Mouse (Mus musculus) CH12.LX (cell line): ENCODE data around the gene Plcb1. TPM values are rescaled to one million over a fixed set of nuclear protein-coding genes. Genes with fewer than 3 reads are reported as not detected.

Source experiments
- DNase-seq: peaks from one replicate; pipeline ENCODE4 v3.0.0-alpha.2; 2013; ENCODE audit errors: extremely low read depth
- H3K27ac ChIP-seq: 2 replicates; pipeline ENCODE4 v1.5.1; 2012; ENCODE audit warnings: low read depth, mild to moderate bottlenecking, control low read depth, moderate library complexity; ENCODE audit not compliant: insufficient read depth
- H3K27me3 ChIP-seq: replicated peaks from 2 replicates; pipeline ENCODE3; 2012; ENCODE audit warnings: inconsistent platforms
- H3K36me3 ChIP-seq, 2 experiments: replicated peaks in 1 of 2; 2 replicates each; pipeline versions ENCODE3 to v1.6.1; 2012; ENCODE audit warnings: inconsistent platforms in 1 of 2, low read length in 1 of 2, mild to moderate bottlenecking in 1 of 2, mixed read lengths in 1 of 2, moderate library complexity in 1 of 2; ENCODE audit not compliant: control insufficient read depth in 1 of 2, insufficient read depth in 1 of 2
- H3K4me1 ChIP-seq, 2 experiments: 2 replicates each; pipeline ENCODE4 v1.6.1; 2012; ENCODE audit warnings: inconsistent platforms in 1 of 2, moderate library complexity in 1 of 2; ENCODE audit not compliant: insufficient read depth in 2 of 2, control insufficient read depth in 1 of 2
- H3K4me2 ChIP-seq: 2 replicates; pipeline ENCODE4 v1.6.1; 2012; ENCODE audit warnings: low read depth, mild to moderate bottlenecking, control low read depth; ENCODE audit not compliant: poor library complexity, insufficient read depth, severe bottlenecking
- H3K4me3 ChIP-seq, 3 experiments: fragments of 150-350 bp in 1 of 3; sonication (generic) in 1 of 3; replicated peaks in 1 of 3; 2 replicates each; pipeline versions ENCODE3 to v1.5.1; 2011 to 2012; ENCODE audit warnings: low read depth in 2 of 3, low read length in 2 of 3, mild to moderate bottlenecking in 2 of 3, moderate library complexity in 2 of 3, control low read depth in 1 of 3, improper control_type of control experiment in 1 of 3, inconsistent platforms in 1 of 3, mixed read lengths in 1 of 3; ENCODE audit not compliant: poor library complexity in 1 of 3
- H3K79me2 ChIP-seq: replicated peaks from 2 replicates; pipeline ENCODE4 v1.6.1; 2012; ENCODE audit warnings: mild to moderate bottlenecking, moderate library complexity; ENCODE audit not compliant: control insufficient read depth, poor library complexity, insufficient read depth, severe bottlenecking; ENCODE audit errors: extremely low read depth
- H3K9ac ChIP-seq: 2 replicates; pipeline ENCODE4 v1.6.1; 2012; ENCODE audit warnings: low read depth, mild to moderate bottlenecking, control low read depth, moderate library complexity; ENCODE audit not compliant: insufficient read depth
- H3K9me3 ChIP-seq: replicated peaks from 2 replicates; pipeline ENCODE3; 2012; ENCODE audit warnings: low read length, inconsistent platforms, mixed read lengths
- CHD1 ChIP-seq: IDR thresholded peaks from 2 replicates; pipeline ENCODE4 v1.6.1; 2012; ENCODE audit warnings: low read depth, low read length, improper control_type of control experiment, inconsistent platforms
- CTCF ChIP-seq, 2 experiments: IDR thresholded peaks in 1 of 2; conservative IDR thresholded peaks in 1 of 2; 2 replicates each; pipeline ENCODE4 v1.5.1; 2011 to 2012; ENCODE audit warnings: low read depth in 2 of 2, low read length in 2 of 2, improper control_type of control experiment in 1 of 2, inconsistent platforms in 1 of 2, mild to moderate bottlenecking in 1 of 2, moderate library complexity in 1 of 2
- EP300 ChIP-seq: IDR thresholded peaks from 2 replicates; pipeline ENCODE4 v1.6.1; 2011; ENCODE audit warnings: low read length, improper control_type of control experiment
- KAT2A ChIP-seq: IDR thresholded peaks from 2 replicates; pipeline ENCODE4 v1.6.1; 2012; ENCODE audit warnings: low read length, improper control_type of control experiment, inconsistent platforms; ENCODE audit not compliant: insufficient replicate concordance
- MAFK ChIP-seq: IDR thresholded peaks from 2 replicates; pipeline ENCODE4 v1.6.1; 2011; ENCODE audit warnings: low read length, improper control_type of control experiment; ENCODE audit not compliant: insufficient replicate concordance
- MAX ChIP-seq: IDR thresholded peaks from 2 replicates; pipeline ENCODE4 v1.6.1; 2011; ENCODE audit warnings: low read length, improper control_type of control experiment
- MEF2A ChIP-seq: IDR thresholded peaks from 2 replicates; pipeline ENCODE4 v1.6.1; 2014; ENCODE audit warnings: low read depth, mild to moderate bottlenecking, inconsistent platforms, low read length, improper control_type of control experiment, borderline replicate concordance
- MXI1 ChIP-seq: IDR thresholded peaks from 2 replicates; pipeline ENCODE4 v1.6.1; 2011; ENCODE audit warnings: mild to moderate bottlenecking, low read depth, low read length, improper control_type of control experiment
- MYC ChIP-seq: IDR thresholded peaks from 2 replicates; pipeline ENCODE4 v1.6.1; 2011; ENCODE audit warnings: low read depth, mild to moderate bottlenecking, improper control_type of control experiment, low read length
- PAX5 ChIP-seq: IDR thresholded peaks from 2 replicates; pipeline ENCODE4 v1.6.1; 2012; ENCODE audit warnings: low read length, inconsistent platforms, mixed read lengths
- POLR2AphosphoS2 ChIP-seq: IDR thresholded peaks from 2 replicates; pipeline ENCODE4 v1.6.1; 2011; ENCODE audit warnings: low read depth, low read length, improper control_type of control experiment
- RAD21 ChIP-seq: IDR thresholded peaks from 2 replicates; pipeline ENCODE4 v1.6.1; 2011; ENCODE audit warnings: low read depth, mild to moderate bottlenecking, low read length, improper control_type of control experiment, moderate library complexity
- SIN3A ChIP-seq: IDR thresholded peaks from 2 replicates; pipeline ENCODE4 v1.6.1; 2012; ENCODE audit warnings: low read length, improper control_type of control experiment, inconsistent platforms
- SMC3 ChIP-seq: IDR thresholded peaks from 2 replicates; pipeline ENCODE4 v1.6.1; 2011; ENCODE audit warnings: low read depth, low read length, improper control_type of control experiment
- TBP ChIP-seq: conservative IDR thresholded peaks from 2 replicates; pipeline ENCODE4 v1.6.1; 2011; ENCODE audit warnings: low read depth, low read length, improper control_type of control experiment
- UBTF ChIP-seq: IDR thresholded peaks from 2 replicates; pipeline ENCODE4 v1.6.1; 2012; ENCODE audit warnings: low read depth, mild to moderate bottlenecking, inconsistent platforms, low read length, improper control_type of control experiment, moderate library complexity
- USF2 ChIP-seq: conservative IDR thresholded peaks from 2 replicates; pipeline ENCODE4 v1.6.1; 2011; ENCODE audit warnings: low read depth, low read length, improper control_type of control experiment
- ZC3H11A ChIP-seq: IDR thresholded peaks from 2 replicates; pipeline ENCODE4 v1.6.1; 2012; ENCODE audit warnings: low read depth, mild to moderate bottlenecking, inconsistent platforms, low read length, improper control_type of control experiment
- ZNF384 ChIP-seq: IDR thresholded peaks from 2 replicates; pipeline ENCODE4 v1.6.1; 2012; ENCODE audit warnings: low read depth, low read length, improper control_type of control experiment, inconsistent platforms
- dilution Hi-C: fragments of 300-500 bp; cut with MboI; formaldehyde crosslinking; loops from 2 replicates; pipeline ENCODE4 v1.14.3; 2020; ENCODE audit warnings: low sequenced_read_pairs; ENCODE audit not compliant: extremely low pct_unique_long_range_greater_than_20kb, extremely low pct_ligation_motif_present
- in situ Hi-C: fragments of 300-500 bp; cut with MboI; formaldehyde crosslinking; loops from 3 replicates; pipeline ENCODE4 v1.14.3; 2019; ENCODE audit warnings: low sequenced_read_pairs, low pct_ligation_motif_present, low pct_unique_long_range_greater_than_20kb, mixed read lengths
- polyA plus RNA-seq: library from polyadenylated mRNA; unstranded; fragments of >175 nt; gene quantifications from 2 replicates; pipeline ENCODE4 v1.2.1, GENCODE M21; 2012; ENCODE audit warnings: low read depth; ENCODE audit not compliant: insufficient read length
- total RNA-seq, 2 experiments: library from RNA; depleted of rRNA; stranded (reverse); fragments of 300-350 nt in 1 of 2; fragments of >200 nt in 1 of 2; gene quantifications; 2 replicates each; pipeline ENCODE4 v1.2.3; 2012 to 2014

The Plcb1 gene
- total and polyA plus RNA-seq, 3 experiments, result not detected

DNA sequence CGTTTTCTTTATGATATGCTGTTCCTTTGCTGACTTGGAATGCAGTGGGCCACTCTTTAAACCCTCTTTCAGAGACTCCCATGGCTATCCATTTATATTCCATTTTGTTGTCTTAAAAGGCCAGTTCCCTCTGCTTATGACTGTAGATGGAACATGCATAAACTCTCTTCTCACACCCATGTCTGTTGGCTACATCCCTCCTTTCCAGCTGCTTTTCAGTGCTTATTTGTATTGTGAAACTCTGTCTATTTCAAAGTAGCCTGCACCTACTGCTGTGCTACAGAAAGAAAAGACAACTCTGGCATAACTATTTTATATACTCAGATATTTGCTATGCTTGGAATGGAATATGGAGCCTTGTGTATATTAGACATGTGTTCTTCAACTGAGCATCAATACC is 532.3 kb downstream of the Plcb1 start:
- no peaks in the 10 kb centered on the region for H3K36me3 ChIP-seq
- H3K79me2 ChIP-seq, result no peaks in the 10 kb centered on the region
- H3K4me3 ChIP-seq, result no peak overlapping the region
- no peak overlapping the region for H3K4me2 ChIP-seq
- no peak overlapping the region for H3K9ac ChIP-seq
- H3K9me3 ChIP-seq, result peaks cover 69% of the 10 kb centered on the region
- no peaks in the 10 kb centered on the region for H3K4me1 ChIP-seq
- no peak for DNase-seq
- in situ Hi-C loops (loop anchor here (25.0 kb wide), 1 partner anchor 781 kb away; no protein-coding TSS in a partner anchor), dilution Hi-C loops (no loop called here)
- no peak overlapping the region for H3K27ac ChIP-seq
- H3K27me3 ChIP-seq, result no peaks in the 10 kb centered on the region
- TF ChIP-seq CTCF (conservative IDR thresholded peaks at IDR 0.05 in 1 of 2, IDR thresholded peaks at IDR 0.05 in 1 of 2; ENCODE audit: low read depth in 2 of 2, low read length in 2 of 2) (no peak), MXI1 (no peak), SMC3 (no peak), TBP (no peak), EP300 (no peak), MEF2A (no peak), ZC3H11A (no peak), RAD21 (no peak), USF2 (no peak), POLR2AphosphoS2 (no peak), ZNF384 (no peak), CHD1 (no peak)

DNA sequence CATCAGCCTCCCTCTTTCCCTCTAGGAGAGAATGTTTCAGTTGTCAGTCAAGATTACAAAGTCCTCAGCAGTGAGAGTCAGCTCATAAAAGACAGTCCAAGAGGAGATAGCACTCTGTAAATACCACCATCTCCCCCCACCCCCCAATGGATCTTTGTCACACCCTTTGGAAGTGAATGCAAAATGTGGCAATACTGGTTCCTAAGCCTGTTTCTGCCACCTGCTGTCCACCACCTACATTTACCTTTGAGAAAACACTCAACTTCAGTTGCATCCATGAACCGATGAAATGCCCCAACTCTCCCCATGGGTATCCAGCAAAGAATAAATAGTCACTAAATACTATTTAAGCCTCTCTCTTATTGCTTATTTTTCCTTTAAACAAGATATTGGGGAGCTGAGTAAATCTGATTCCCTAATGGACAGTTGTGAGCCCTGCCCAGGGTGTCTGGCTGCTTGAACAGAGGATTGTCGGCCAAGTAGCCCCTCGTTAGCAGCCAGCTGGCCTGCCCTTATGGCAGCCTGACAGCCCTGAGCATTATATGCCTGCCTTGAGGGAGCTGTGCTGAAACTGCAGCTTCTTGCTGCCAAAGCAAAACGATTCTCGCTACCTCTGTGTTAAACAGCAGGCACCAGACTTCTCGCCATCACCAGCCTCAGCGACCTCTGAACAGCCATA is 537.5 kb downstream of the Plcb1 start:
- no peak overlapping the region for H3K27ac ChIP-seq
- DNase-seq, result no peak
- H3K27me3 ChIP-seq, result no peaks in the 10 kb centered on the region
- TF ChIP-seq UBTF (no peak), MAFK (no peak), RAD21 (no peak), SIN3A (no peak), KAT2A (no peak), MYC (no peak), MAX (no peak), PAX5 (no peak)
- in situ Hi-C loops, result loop anchor here (25.0 kb wide), 1 partner anchor 786 kb away; no protein-coding TSS in a partner anchor
- H3K4me3 ChIP-seq, result no peak overlapping the region
- no peak overlapping the region for H3K4me2 ChIP-seq
- H3K36me3 ChIP-seq, result no peaks in the 10 kb centered on the region
- H3K79me2 ChIP-seq, result no peaks in the 10 kb centered on the region
- H3K4me1 ChIP-seq, result no peaks in the 10 kb centered on the region
- H3K9ac ChIP-seq, result no peak overlapping the region
- dilution Hi-C loops, result no loop called here
- peaks cover 67% of the 10 kb centered on the region for H3K9me3 ChIP-seq
